Mouse (Mus musculus) heart, adult 2 months (tissue): ENCODE results near the gene Ube2o. TPM values are rescaled to one million over a fixed set of nuclear protein-coding genes. Genes with fewer than 3 reads are reported as not detected.

Experiments used
- DNase-seq, 2 experiments: peaks; one replicate each; pipeline ENCODE4 v3.0.0; 2021
- H3K27ac ChIP-seq: fragments of 200-600 bp; 2 replicates; pipeline ENCODE4 v1.8.1; 2022
- H3K27me3 ChIP-seq: fragments of 200-500 bp; 2 replicates; pipeline ENCODE4 v1.6.1; 2012; ENCODE audit warnings: mild to moderate bottlenecking, low read length, inconsistent platforms, mixed read lengths; ENCODE audit not compliant: control insufficient read depth, insufficient read depth
- H3K36me3 ChIP-seq: fragments of 200-500 bp; 2 replicates; pipeline ENCODE4 v1.6.1; 2012; ENCODE audit warnings: low read length, inconsistent platforms; ENCODE audit not compliant: control insufficient read depth, insufficient read depth
- H3K4me1 ChIP-seq: fragments of 200-500 bp; 2 replicates; pipeline ENCODE4 v1.6.1; 2011; ENCODE audit warnings: low read length; ENCODE audit not compliant: control insufficient read depth, insufficient read depth
- H3K4me3 ChIP-seq: fragments of 200-600 bp; 2 replicates; pipeline ENCODE4 v1.8.1; 2022
- H3K79me2 ChIP-seq: fragments of 200-500 bp; replicated peaks from 2 replicates; pipeline ENCODE4 v1.6.1; 2012; ENCODE audit warnings: mild to moderate bottlenecking, inconsistent platforms, low read length, moderate library complexity, mixed read lengths; ENCODE audit not compliant: control insufficient read depth, insufficient read depth
- H3K9ac ChIP-seq: fragments of 200-500 bp; 2 replicates; pipeline ENCODE4 v1.6.1; 2012; ENCODE audit warnings: low read depth, mild to moderate bottlenecking, control low read depth, inconsistent platforms, low read length, mixed read lengths
- CTCF ChIP-seq: fragments of 200-600 bp; IDR thresholded peaks from 2 replicates; pipeline ENCODE4 v1.8.1; 2022; ENCODE audit warnings: antibody characterized with exemption, mild to moderate bottlenecking, moderate library complexity
- EP300 ChIP-seq: fragments of 200-500 bp; IDR thresholded peaks from 2 replicates; pipeline ENCODE4 v1.6.1; 2011; ENCODE audit warnings: low read depth, low read length, control low read depth; ENCODE audit not compliant: insufficient read depth
- POLR2A ChIP-seq: fragments of 200-500 bp; IDR thresholded peaks from 2 replicates; pipeline ENCODE4 v1.6.1; 2011; ENCODE audit warnings: mild to moderate bottlenecking, low read depth, low read length, control low read depth; ENCODE audit not compliant: insufficient read depth
- WGBS: fragments of 180-500 bp; shearing (Covaris S2); methylation state at CpG from one replicate; pipeline ENCODE4 v1.1.7; 2018; 5-methylcytosine and 5-hydroxymethylcytosine counted together
- intact Hi-C: fragments of 180-260 bp; cut with DNase I; formaldehyde crosslinking; loops from one replicate; pipeline ENCODE4 v1.15.1; 2025
- polyA plus RNA-seq: library from polyadenylated mRNA; depleted of rRNA; stranded (reverse); fragments of >200 nt; gene quantifications from 2 replicates; pipeline ENCODE4 v1.2.3, GENCODE M21; 2012; rRNA removed
- total RNA-seq, 2 experiments: library from RNA; stranded (reverse); gene quantifications; 2 replicates each; pipeline ENCODE4 v1.2.3; 2021

Ube2o gene
- total and polyA plus RNA-seq, 3 experiments: 24.8 to 36.3 (median 26.4) TPM

GRCm38 (mm10) chr11:116490232-116491107 is 90.8 kb downstream of the Ube2o start:
- H3K27ac ChIP-seq: peak overlapping the region; percentile 98
- intact Hi-C loops: loop anchor here (5.0 to 10.0 kb wide), 3 partner anchors 42 to 324 kb away; partner anchors contain the start of genes Rhbdf2 and Sphk1
- H3K27me3 ChIP-seq: no peaks in the 10 kb centered on the region
- peaks cover 6% of the 10 kb centered on the region for H3K4me1 ChIP-seq
- H3K4me3 ChIP-seq: peak overlapping the region; percentile 84
- no peaks in the 10 kb centered on the region for H3K79me2 ChIP-seq
- WGBS: under 1% methylated on average over 60 of the region's 62 CpGs
- no peaks in the 10 kb centered on the region for H3K36me3 ChIP-seq
- H3K9ac ChIP-seq: peak overlapping the region; percentile 98
- DNase-seq: peak; percentile 93 to 94
- no peak for TF ChIP-seq EP300
- TF ChIP-seq CTCF: no peak
- TF ChIP-seq POLR2A: peak; percentile 75

- Histone ChIP-seq H3K4me3 (peak overlapping the region; percentile 84), H3K9ac (peak overlapping the region; percentile 98), H3K27ac (peak overlapping the region; percentile 98), H3K36me3 (no peaks in the 10 kb centered on the region), H3K4me1 (peaks cover 4% of the 10 kb centered on the region), H3K27me3 (no peaks in the 10 kb centered on the region), H3K79me2 (0 out of 2 replicates have a peak, but pooled peaks cover under 1% of the 10 kb centered on the region)
- DNase-seq: no peak
- WGBS: under 1% methylated on average over 34 of the region's 39 CpGs
- TF ChIP-seq EP300: no peak
- no peak for TF ChIP-seq CTCF
- no peak for TF ChIP-seq POLR2A
- intact Hi-C loops: loop anchor here (5.0 to 10.0 kb wide), 3 partner anchors 42 to 325 kb away; partner anchors contain the start of genes Rhbdf2 and Sphk1
Measured at GRCm38 (mm10) chr11:116489771-116490231, 91.4 kb downstream of the Ube2o start.

GRCm38 (mm10) chr11:116488693-116489375 is 92.4 kb downstream of the Ube2o start:
- H3K4me3 ChIP-seq: peak overlapping the region; percentile 84
- intact Hi-C loops: no loop called here
- no peak overlapping the region for H3K9ac ChIP-seq
- H3K27me3 ChIP-seq: no peaks in the 10 kb centered on the region
- no peak overlapping the region for H3K27ac ChIP-seq
- TF ChIP-seq POLR2A (no peak), CTCF (peak; percentile 61)
- 59% methylated on average over 14 of the region's 14 CpGs for WGBS
- no peak for DNase-seq
- peaks cover 4% of the 10 kb centered on the region for H3K4me1 ChIP-seq
- 0 out of 2 replicates have a peak, but pooled peaks cover 1% of the 10 kb centered on the region for H3K79me2 ChIP-seq
- H3K36me3 ChIP-seq: no peaks in the 10 kb centered on the region

GRCm38 (mm10) chr11:116488207-116488606 is 93.0 kb downstream of the Ube2o start:
- H3K79me2 ChIP-seq: 0 out of 2 replicates have a peak, but pooled peaks cover 1% of the 10 kb centered on the region
- no peak overlapping the region for H3K27ac ChIP-seq
- H3K4me3 ChIP-seq: no peak overlapping the region
- TF ChIP-seq CTCF: no peak
- TF ChIP-seq EP300: no peak
- no peak for TF ChIP-seq POLR2A
- DNase-seq: no peak
- H3K36me3 ChIP-seq: no peaks in the 10 kb centered on the region
- H3K27me3 ChIP-seq: no peaks in the 10 kb centered on the region
- peaks cover 4% of the 10 kb centered on the region for H3K4me1 ChIP-seq
- intact Hi-C loops: no loop called here
- H3K9ac ChIP-seq: no peak overlapping the region

Other genes with a start within 250 kb of the Ube2o start
- not detected for gene Foxj1, start 246.0 kb downstream of the Ube2o start, total RNA-seq
- 5.1 TPM in 1 of 2 replicates, not detected in the other for gene Foxj1, start 246.0 kb downstream of the Ube2o start, polyA plus RNA-seq
- 1 to 10 TPM; 6.0 to 7.2 TPM for gene Rnf157, start 168.4 kb downstream of the Ube2o start, total RNA-seq
- gene Rnf157, start 168.4 kb downstream of the Ube2o start, polyA plus RNA-seq: 3.0 and 5.7 TPM in 2 replicates
- gene Ubald2, start 147.4 kb downstream of the Ube2o start, total RNA-seq: 10 to 100 TPM; 29.2 to 34.1 TPM
- gene Ubald2, start 147.4 kb downstream of the Ube2o start, polyA plus RNA-seq: 45.5 and 80.1 TPM in 2 replicates
- gene Qrich2, start 115.2 kb downstream of the Ube2o start, total RNA-seq: not detected
- 0.18 and 0.23 TPM in 2 replicates for gene Qrich2, start 115.2 kb downstream of the Ube2o start, polyA plus RNA-seq
- 10 to 100 TPM; 28.9 to 30.0 TPM for gene Prpsap1, start 87.2 kb downstream of the Ube2o start, total RNA-seq
- gene Prpsap1, start 87.2 kb downstream of the Ube2o start, polyA plus RNA-seq: 37.3 and 39.1 TPM in 2 replicates
- 1 to 10 TPM in 1 of 2 experiments, under 1 TPM in 1; 0.98 to 1.1 TPM for gene Sphk1, start 50.5 kb downstream of the Ube2o start, total RNA-seq
- 3.2 and 3.3 TPM in 2 replicates for gene Sphk1, start 50.5 kb downstream of the Ube2o start, polyA plus RNA-seq
- gene Aanat, start 5.0 kb upstream of the Ube2o start, total RNA-seq: not detected
- gene Aanat, start 5.0 kb upstream of the Ube2o start, polyA plus RNA-seq: not detected in 2 replicates
- gene Rhbdf2, start 45.6 kb upstream of the Ube2o start, total RNA-seq: 10 to 100 TPM; 10.8 to 11.2 TPM
- gene Rhbdf2, start 45.6 kb upstream of the Ube2o start, polyA plus RNA-seq: 19.2 and 22.3 TPM in 2 replicates
- gene Prcd, start 72.1 kb upstream of the Ube2o start, total RNA-seq: 1 to 10 TPM; 1.1 to 1.3 TPM
- 0.76 and 1.1 TPM in 2 replicates for gene Prcd, start 72.1 kb upstream of the Ube2o start, polyA plus RNA-seq
- 10 to 100 TPM; 42.5 to 50.3 TPM for gene Cygb, start 72.9 kb upstream of the Ube2o start, total RNA-seq
- 55.0 and 66.1 TPM in 2 replicates for gene Cygb, start 72.9 kb upstream of the Ube2o start, polyA plus RNA-seq
- gene St6galnac1, start 194.1 kb upstream of the Ube2o start, total RNA-seq: not detected
- not detected in 2 replicates for gene St6galnac1, start 194.1 kb upstream of the Ube2o start, polyA plus RNA-seq
- gene Mxra7, start 246.6 kb upstream of the Ube2o start, total RNA-seq: 10 to 100 TPM; 15.1 to 19.4 TPM
- gene Mxra7, start 246.6 kb upstream of the Ube2o start, polyA plus RNA-seq: 10.4 and 15.6 TPM in 2 replicates